Mouse (Mus musculus): ENCODE data around the gene Ccdc136. TPM values are rescaled to one million over a fixed set of nuclear protein-coding genes. Genes with fewer than 3 reads are reported as not detected.
A peak's percentile ranks its signal among the peaks of the same experiment; 100 is the strongest.
"Not testable (repeated sequence)": the region's sequence is repeated elsewhere in the genome, so short reads cannot be mapped to it uniquely, and the experiment has no call there.

Ccdc136 gene
- 1.7 and 2.0 TPM in 2 replicates for polyA plus RNA-seq (2012; rRNA removed)

GRCm38 (mm10) chr6:29395910-29396713 lies at the start of gene Ccdc136:
Gene Ccdc136, plus strand, starts transcription at chr6:29396309.
- WGBS = under 1% methylated on average over 49 of the region's 49 CpGs
- DNase-seq (ENCODE audit: low read depth, low spot score) = no peak

GRCm38 (mm10) chr6:29346512-29346911 lies 49.6 kb upstream of the Ccdc136 start:
- not testable (repeated sequence) for DNase-seq (ENCODE audit: low read depth, low spot score)
- WGBS = 87% methylated on average over 2 of the region's 2 CpGs

GRCm38 (mm10) chr6:29347189-29347588 lies 48.9 kb upstream of the Ccdc136 start:
- 29% methylated on average over 7 of the region's 7 CpGs for WGBS
- no peak for DNase-seq (ENCODE audit: low read depth, low spot score)

DNA sequence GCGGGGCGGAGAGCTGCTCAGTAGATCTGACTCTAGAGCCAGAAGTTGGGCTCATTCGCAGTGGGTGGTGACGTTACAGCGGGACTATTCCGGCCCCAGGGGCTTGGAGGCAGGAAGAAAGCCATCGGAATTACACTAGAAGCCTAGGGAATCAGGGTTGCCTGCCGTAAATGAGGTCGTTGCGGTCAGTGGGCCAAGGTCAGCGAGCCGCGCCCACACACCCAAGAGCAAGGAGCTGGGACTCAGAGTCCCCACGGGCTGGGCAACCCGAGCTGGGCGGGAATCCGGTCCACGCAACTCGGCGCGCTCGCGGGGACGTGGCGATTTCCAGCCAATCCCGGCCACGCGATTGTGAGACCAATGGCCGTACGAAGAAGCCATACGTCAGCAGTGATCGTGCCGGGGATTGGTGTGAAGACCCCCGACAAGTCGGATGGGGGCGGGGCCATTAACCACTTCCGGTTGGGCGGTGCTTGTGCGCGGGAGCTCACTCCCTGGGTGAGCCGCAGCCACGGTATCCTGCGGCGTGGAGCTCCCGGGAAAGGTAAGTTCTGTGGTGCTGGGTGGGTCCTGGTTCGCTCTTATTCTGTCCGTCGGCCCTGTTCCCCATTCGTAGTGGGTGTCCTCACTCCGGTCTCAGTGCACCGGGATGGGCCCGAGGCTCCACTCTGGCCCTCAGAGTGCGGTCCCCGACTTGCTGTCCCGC lies 48.3 kb upstream of the Ccdc136 start, which contains the start of gene Calu:
Gene Calu (plus strand): TSS at position 405 of the 706 bp plus-strand sequence.
- DNase-seq (ENCODE audit: low read depth, low spot score) = peak; percentile 96
- WGBS = under 1% methylated on average over 55 of the region's 55 CpGs

- peak; percentile 19 for DNase-seq (ENCODE audit: low read depth, low spot score)
- under 1% methylated on average over 15 of the region's 15 CpGs for WGBS
Measured at GRCm38 (mm10) chr6:29348371-29348724, 47.8 kb upstream of the Ccdc136 start.

- DNase-seq (ENCODE audit: low read depth, low spot score) = no peak
Measured at GRCm38 (mm10) chr6:29351613-29352012, 44.5 kb upstream of the Ccdc136 start.

GRCm38 (mm10) chr6:29352816-29353215 lies 43.3 kb upstream of the Ccdc136 start:
- 24% methylated on average over 5 of the region's 5 CpGs for WGBS

DNA sequence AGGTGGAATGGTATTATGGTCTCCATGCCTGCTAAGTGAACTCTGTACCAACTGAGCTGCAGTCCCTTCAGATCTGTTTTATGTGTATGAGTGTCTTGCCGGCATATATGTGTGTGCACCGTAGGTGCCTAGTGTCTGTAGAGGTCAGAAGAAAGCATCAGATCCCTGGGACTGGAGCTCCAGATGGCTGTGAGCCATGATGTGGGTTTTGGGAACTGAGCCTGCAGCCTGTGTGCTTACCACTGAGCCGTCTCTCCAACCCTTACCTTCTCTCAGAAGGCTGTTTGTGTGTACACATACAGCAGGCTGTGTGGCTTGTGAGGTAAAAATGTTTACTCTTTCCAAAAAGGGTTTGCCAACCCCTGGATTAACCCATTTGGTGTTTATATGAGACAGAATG lies 36.7 kb upstream of the Ccdc136 start:
- WGBS = 78% methylated on average over 3 of the region's 3 CpGs
- DNase-seq (ENCODE audit: low read depth, low spot score) = no peak

More at GRCm38 (mm10) chr6:29352816-29353215, 43.3 kb upstream of the Ccdc136 start:
- no peak for DNase-seq (ENCODE audit: low read depth, low spot score)

- no peak for DNase-seq (ENCODE audit: low read depth, low spot score)
- 69% methylated on average over 6 of the region's 6 CpGs for WGBS
Measured at GRCm38 (mm10) chr6:29360211-29360610, 35.9 kb upstream of the Ccdc136 start.

DNA sequence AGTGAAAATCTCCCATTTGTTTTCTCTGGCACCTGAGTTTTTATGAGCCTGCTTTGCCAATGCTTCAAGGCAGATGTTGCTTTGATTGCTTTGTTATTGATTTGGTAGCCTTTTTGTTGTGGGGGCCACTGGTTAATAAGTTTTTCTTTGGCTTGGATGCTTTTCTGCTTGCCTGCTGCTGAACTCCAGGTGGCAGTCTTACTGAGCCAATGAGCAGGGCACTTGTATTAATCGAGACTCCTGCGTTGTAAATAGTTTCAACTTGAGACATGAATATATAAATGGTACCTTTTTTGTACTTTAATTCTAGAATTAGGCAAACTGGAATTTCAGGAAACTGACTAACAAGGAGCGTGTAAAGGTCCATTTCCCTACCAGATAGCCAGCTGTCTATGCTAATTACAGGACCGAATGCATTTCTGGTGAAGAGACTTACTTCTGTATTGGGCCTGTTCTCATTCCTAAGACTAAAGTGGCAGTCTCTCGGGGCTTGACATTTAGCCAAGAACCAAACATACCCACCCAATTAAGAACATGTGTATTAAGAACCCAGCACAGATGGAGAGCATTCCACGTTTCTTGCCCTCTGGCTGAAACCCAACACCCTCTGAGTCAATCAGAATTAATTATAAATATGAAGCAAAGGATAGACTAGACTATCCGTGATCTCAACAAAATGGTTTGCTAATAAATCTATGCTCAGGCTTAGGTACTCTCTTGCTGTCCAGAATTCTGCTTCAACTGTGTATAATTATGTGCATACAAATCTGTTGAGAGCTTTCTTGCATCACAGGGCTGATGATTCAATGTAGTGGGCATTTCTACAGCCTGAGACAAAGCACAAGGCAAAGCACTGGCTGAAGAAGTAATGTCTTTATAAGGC lies 33.6 kb upstream of the Ccdc136 start:
- WGBS = 51% methylated on average over 7 of the region's 7 CpGs
- no peak for DNase-seq (ENCODE audit: low read depth, low spot score)

DNA sequence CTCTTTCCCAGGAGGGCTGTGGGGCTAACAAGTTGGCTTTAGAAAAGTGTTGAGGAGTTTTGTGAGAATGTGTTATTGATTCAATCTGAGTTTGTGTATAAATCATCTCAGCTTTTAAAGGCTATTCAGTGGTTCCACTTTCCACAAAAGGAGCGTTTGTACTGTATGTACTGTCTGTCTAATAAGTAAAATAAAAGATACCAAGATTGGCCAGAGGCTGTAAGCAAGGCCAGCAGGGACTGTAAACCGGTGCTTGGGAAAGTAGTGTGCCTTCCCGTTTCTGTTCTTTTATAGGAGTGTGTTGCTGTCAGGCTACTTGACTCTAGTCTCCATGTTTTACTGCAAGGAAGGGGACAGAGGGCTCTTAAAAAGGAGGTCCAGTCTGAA lies 33.0 kb upstream of the Ccdc136 start:
- WGBS = 64% methylated on average over 3 of the region's 3 CpGs
- DNase-seq (ENCODE audit: low read depth, low spot score) = no peak

DNA sequence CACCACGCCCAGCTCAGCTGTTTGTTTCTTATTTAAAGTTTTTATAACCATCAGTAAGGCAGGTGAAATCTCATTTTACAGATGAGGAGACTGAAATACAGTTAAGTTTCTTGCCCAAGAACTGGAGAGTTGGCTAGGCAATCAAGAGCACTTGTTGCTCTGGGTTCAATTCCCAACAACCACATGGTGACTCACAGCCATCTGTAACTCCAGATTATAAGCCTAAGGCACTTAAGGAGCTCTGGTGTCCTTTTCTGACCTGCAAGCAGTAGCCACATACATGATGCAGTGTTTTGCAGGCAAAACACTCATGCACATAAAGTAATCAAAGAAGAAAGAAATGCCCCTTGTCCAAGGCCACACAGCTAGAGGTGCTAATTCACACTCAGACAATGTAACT lies 30.8 kb upstream of the Ccdc136 start:
- no peak for DNase-seq (ENCODE audit: low read depth, low spot score)
- WGBS = 88% methylated on average over 1 of the region's 1 CpGs

- no peak for DNase-seq (ENCODE audit: low read depth, low spot score)
- WGBS = 65% methylated on average over 4 of the region's 4 CpGs
Measured at GRCm38 (mm10) chr6:29377386-29377785, 18.7 kb upstream of the Ccdc136 start.

DNA sequence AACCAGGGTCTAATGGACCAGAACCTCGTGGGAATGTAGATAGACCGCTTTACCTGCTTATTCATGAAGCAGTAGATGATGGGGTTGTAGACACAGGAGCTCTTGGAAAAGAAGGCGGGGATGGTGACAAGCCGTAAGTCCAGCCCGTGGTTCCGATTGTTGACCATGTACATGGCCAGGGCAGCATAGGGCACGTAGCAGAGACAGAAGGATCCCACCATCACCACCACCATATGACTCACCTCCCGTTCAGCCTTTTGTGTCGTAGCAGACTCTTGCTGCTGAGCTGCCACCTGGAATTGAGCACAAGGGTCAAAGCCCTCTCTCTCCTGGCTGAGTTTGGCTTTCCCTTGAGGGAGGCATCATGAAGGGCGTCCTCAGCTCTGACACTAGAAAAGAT lies 17.4 kb upstream of the Ccdc136 start:
- 88% methylated on average over 10 of the region's 10 CpGs for WGBS
- no peak for DNase-seq (ENCODE audit: low read depth, low spot score)

DNA sequence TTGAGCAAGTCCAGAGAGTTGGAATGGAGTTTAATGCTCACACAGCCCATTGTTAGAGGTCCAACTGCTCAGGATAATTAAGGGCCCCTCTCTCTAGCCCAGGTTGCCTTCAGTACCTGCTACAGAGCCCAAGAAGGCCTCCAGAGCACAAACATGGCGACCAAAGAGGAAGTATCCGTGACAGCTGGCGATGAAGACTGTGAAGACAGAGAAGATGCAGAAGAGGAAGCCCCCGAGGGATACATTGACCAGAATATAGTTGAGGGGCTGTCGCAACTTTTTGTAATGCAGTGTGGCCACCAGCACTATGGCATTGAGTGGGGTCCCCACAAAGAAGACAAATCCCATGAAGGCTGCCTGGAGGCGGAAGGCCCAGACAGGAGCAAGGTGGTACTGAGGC lies 16.2 kb upstream of the Ccdc136 start:
- WGBS = 95% methylated on average over 6 of the region's 6 CpGs
- no peak for DNase-seq (ENCODE audit: low read depth, low spot score)

GRCm38 (mm10) chr6:29382442-29382841 lies 13.7 kb upstream of the Ccdc136 start:
- DNase-seq (ENCODE audit: low read depth, low spot score) = no peak
- WGBS = 53% methylated on average over 2 of the region's 2 CpGs

- DNase-seq (ENCODE audit: low read depth, low spot score) = no peak
- 4% methylated on average over 12 of the region's 12 CpGs for WGBS
Measured at GRCm38 (mm10) chr6:29388052-29388518, 8.0 kb upstream of the Ccdc136 start, which contains the start of gene Opn1sw. Gene Opn1sw, minus strand, starts transcription at chr6:29388468.

- DNase-seq (ENCODE audit: low read depth, low spot score) = peak; percentile 75
- 4% methylated on average over 11 of the region's 11 CpGs for WGBS
Measured at GRCm38 (mm10) chr6:29388606-29389080, 7.5 kb upstream of the Ccdc136 start.

DNA sequence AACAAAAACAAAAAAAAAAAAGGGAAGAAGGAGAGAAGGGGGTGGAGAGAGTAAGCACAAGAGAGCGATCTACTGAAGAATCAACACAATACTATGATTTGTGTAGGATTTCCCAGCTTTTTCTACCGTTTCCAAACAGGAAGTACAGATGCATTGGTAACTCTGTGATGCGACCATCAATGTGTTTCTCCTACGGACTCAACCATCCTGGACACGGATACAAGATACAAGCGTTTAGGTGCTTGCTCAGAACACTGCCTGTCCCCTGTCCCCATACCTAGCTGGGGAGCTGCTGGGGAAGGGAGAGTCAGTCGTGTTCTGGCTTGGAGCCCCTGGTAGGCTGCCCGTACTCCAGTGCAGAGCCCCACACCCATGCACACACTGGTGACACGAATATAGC lies 6.7 kb upstream of the Ccdc136 start:
- no peak for DNase-seq (ENCODE audit: low read depth, low spot score)
- 49% methylated on average over 9 of the region's 9 CpGs for WGBS

DNA sequence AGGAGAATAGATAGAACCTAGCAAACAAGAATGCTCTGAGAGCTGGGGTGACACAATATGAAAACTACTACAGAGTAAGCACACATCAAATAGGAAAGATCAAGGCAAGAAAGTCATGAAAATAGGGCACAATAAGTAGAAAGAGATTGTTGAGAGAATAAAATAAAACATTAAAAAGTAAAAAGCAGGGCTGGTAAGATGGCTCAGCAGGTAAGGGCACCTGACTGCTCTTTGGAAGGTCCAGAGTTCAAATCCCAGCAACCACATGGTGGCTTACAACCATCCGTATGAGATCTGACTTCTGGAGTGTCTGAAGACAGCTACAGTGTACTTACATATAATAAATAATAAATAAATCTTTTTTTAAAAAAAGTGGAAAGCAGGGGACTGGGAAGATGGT lies 5.6 kb upstream of the Ccdc136 start:
- not testable (repeated sequence) for DNase-seq (ENCODE audit: low read depth, low spot score)
- 60% methylated on average over 1 of the region's 1 CpGs for WGBS

All from large intestine, adult 2 months (tissue).